Mouse (Mus musculus): ENCODE measurements at regions not wholly inside any gene's neighbourhood (a gene's known extent, or its start where the extent isn't known, plus 50 kb on each side); places are given as distances from the start of the nearest gene placed in this dataset.

DNA sequence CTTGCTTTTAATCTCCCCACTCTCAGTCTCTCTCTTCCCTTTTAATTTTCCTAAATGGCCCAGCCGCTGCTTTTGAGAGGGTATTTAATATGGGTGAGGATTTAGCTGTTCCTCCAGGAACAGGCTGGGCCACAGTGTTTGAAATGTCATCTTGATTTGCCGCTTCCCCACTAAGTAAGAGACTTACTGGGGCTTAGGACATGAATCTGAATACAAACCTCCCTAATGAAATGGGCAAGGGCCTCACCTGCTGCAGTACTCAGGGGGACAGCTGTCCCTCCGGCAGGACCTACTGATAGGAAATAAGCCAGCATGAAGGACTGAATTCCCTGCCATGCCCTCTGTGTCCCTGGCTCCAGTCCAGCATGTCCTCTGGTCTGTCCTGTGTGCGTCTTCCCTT lies 50.6 kb upstream of the Prr23a1 start:
- Histone ChIP-seq H3K27ac (ENCODE audit: low read length) (no peak overlapping the region), H3K4me3 (replicated peaks; ENCODE audit: low read length) (no peak overlapping the region), H3K4me2 (ENCODE audit: low read length) (no peak overlapping the region), H3K36me3 (ENCODE audit: control insufficient read depth, insufficient read depth) (no peaks in the 10 kb centered on the region), H3K27me3 (replicated peaks; ENCODE audit: control insufficient read depth, insufficient read depth, low read length) (no peaks in the 10 kb centered on the region), H3K9ac (replicated peaks; ENCODE audit: low read depth, low read length) (no peak overlapping the region), H3K9me3 (ENCODE audit: control insufficient read depth, low read length) (peaks cover 2% of the 10 kb centered on the region; the same call in 1 of the 2 replicates), H3K4me1 (replicated peaks; ENCODE audit: control insufficient read depth, insufficient read depth, low read length) (no peaks in the 10 kb centered on the region)
- 52% methylated on average over 4 of the region's 4 CpGs for WGBS
- no peak for ATAC-seq

DNA sequence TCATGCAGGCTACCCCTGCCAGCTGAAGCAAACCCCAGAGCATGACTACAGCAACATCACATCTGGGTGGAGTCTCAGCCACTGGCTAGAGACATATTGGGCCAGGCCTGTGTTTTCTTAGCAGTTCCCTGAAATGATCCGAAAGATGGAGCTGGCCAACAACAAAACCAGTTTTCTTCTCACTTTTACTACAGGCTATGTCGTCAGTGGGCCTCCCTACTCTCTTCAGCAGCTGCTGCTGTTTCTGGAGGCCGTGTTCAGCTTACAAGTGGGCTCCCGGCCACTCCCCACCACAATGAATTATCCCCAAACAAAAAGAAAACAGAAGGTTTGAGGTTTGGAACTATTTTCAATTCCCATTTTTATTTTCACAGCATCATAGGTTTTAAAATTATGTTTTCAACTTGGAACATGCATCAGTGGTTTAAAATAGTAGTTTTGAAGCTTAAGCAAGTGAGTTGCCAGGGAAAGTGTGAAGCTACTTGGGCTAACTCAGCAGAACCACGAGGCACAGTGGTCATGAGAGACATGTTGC lies 68.6 kb upstream of the Prr23a1 start:
- H3K27ac ChIP-seq (ENCODE audit: low read length) = no peak overlapping the region
- H3K9ac ChIP-seq (replicated peaks; ENCODE audit: low read depth, low read length) = no peak overlapping the region
- no peak overlapping the region for H3K4me2 ChIP-seq (ENCODE audit: low read length)
- no peaks in the 10 kb centered on the region for H3K4me1 ChIP-seq (replicated peaks; ENCODE audit: control insufficient read depth, insufficient read depth, low read length)
- WGBS = 63% methylated on average over 5 of the region's 5 CpGs
- H3K4me3 ChIP-seq (replicated peaks; ENCODE audit: low read length) = no peak overlapping the region
- no peaks in the 10 kb centered on the region for H3K9me3 ChIP-seq (ENCODE audit: control insufficient read depth, low read length)
- H3K36me3 ChIP-seq (ENCODE audit: control insufficient read depth, insufficient read depth) = no peaks in the 10 kb centered on the region
- H3K27me3 ChIP-seq (replicated peaks; ENCODE audit: control insufficient read depth, insufficient read depth, low read length) = no peaks in the 10 kb centered on the region
- no peak for ATAC-seq

DNA sequence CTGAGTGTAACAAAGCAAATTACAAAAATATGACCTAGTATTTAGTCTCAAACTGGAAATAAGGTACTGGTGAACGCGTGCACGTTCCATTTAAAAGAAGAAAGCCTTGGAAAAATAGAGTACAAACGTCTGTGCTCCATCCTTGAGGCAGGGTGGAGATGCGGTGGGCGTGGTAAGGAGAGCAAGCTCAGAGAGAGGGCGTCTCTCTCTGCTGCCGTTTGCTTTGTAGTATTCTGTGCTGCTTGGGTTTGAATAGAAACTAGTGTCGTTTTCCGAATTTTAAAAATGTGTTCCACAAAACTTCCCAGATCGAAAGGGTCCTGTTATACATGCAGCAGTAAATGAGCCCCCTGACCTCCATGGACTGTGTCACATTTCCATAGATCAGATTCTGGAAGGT lies 69.1 kb upstream of the Prr23a1 start:
- no peak for ATAC-seq
- WGBS = 82% methylated on average over 11 of the region's 11 CpGs

DNA sequence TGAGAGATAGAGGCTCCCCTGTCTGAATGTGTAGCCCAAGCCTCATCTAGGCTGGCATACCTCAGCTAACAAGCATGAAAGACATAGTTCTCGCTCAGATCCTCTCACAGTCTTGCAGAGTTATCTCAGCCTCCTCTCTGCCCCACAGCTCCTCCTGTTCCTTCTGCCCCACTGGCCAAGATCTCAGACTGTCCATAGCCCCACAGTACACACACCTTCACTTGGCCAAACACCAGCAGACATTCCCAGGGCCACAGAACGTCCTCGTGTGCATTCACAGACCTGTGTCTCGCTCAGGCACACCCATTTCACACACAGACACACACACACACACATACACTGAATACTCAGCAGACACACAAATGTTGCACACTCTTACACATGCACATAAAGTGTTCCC lies 87.5 kb upstream of the Prr23a1 start:
- ATAC-seq = no peak
- H3K4me1 ChIP-seq (replicated peaks; ENCODE audit: control insufficient read depth, insufficient read depth, low read length) = no peaks in the 10 kb centered on the region
- no peak overlapping the region for H3K27ac ChIP-seq (ENCODE audit: low read length)
- no peaks in the 10 kb centered on the region for H3K27me3 ChIP-seq (replicated peaks; ENCODE audit: control insufficient read depth, insufficient read depth, low read length)
- no peaks in the 10 kb centered on the region for H3K9me3 ChIP-seq (ENCODE audit: control insufficient read depth, low read length)
- WGBS = 82% methylated on average over 4 of the region's 4 CpGs
- H3K9ac ChIP-seq (replicated peaks; ENCODE audit: low read depth, low read length) = no peak overlapping the region
- H3K4me3 ChIP-seq (replicated peaks; ENCODE audit: low read length) = no peak overlapping the region
- no peaks in the 10 kb centered on the region for H3K36me3 ChIP-seq (ENCODE audit: control insufficient read depth, insufficient read depth)
- H3K4me2 ChIP-seq (ENCODE audit: low read length) = no peak overlapping the region

More for the DNA sequence above, 69.1 kb upstream of the Prr23a1 start:
- H3K36me3 ChIP-seq (ENCODE audit: control insufficient read depth, insufficient read depth) = no peaks in the 10 kb centered on the region
- no peak overlapping the region for H3K4me2 ChIP-seq (ENCODE audit: low read length)
- H3K27ac ChIP-seq (ENCODE audit: low read length) = no peak overlapping the region
- H3K27me3 ChIP-seq (replicated peaks; ENCODE audit: control insufficient read depth, insufficient read depth, low read length) = no peaks in the 10 kb centered on the region
- no peak overlapping the region for H3K4me3 ChIP-seq (replicated peaks; ENCODE audit: low read length)
- no peaks in the 10 kb centered on the region for H3K4me1 ChIP-seq (replicated peaks; ENCODE audit: control insufficient read depth, insufficient read depth, low read length)
- H3K9me3 ChIP-seq (ENCODE audit: control insufficient read depth, low read length) = no peaks in the 10 kb centered on the region
- H3K9ac ChIP-seq (replicated peaks; ENCODE audit: low read depth, low read length) = no peak overlapping the region

DNA sequence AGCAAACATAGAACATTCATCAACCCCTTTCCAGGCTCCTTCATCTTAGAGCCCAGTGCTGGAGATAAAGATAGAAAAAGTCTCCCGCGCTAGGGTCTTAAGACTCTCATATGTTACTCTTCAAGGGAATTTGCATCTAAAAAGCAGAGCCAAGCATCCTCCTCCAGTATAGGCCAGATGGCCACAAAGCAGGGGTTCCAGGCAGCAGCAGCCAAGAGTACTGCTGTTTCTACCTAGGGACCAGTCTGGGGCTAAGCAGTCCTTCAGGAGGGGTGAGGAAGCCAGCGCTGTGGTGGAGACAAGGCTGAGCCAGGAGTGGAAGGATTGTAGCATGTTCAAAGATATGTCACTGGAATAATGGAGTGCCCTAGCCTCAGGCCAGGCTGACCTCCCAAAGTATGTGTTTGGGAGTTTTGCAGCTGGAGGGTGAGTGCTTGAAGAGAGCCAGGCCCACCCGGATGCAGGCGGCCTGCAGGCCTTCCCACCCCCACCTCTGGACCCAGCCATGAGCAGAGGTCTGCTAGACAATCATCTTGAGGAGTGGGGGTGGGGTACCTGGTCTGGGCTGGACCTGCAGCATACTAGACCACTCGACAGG lies 88.8 kb upstream of the Prr23a1 start:
- H3K27me3 ChIP-seq (replicated peaks; ENCODE audit: control insufficient read depth, insufficient read depth, low read length) = no peaks in the 10 kb centered on the region
- no peak for ATAC-seq
- H3K9ac ChIP-seq (replicated peaks; ENCODE audit: low read depth, low read length) = no peak overlapping the region
- no peaks in the 10 kb centered on the region for H3K4me1 ChIP-seq (replicated peaks; ENCODE audit: control insufficient read depth, insufficient read depth, low read length)
- H3K4me2 ChIP-seq (ENCODE audit: low read length) = no peak overlapping the region
- no peak overlapping the region for H3K27ac ChIP-seq (ENCODE audit: low read length)
- WGBS = 76% methylated on average over 6 of the region's 6 CpGs
- no peaks in the 10 kb centered on the region for H3K36me3 ChIP-seq (ENCODE audit: control insufficient read depth, insufficient read depth)
- H3K9me3 ChIP-seq (ENCODE audit: control insufficient read depth, low read length) = no peaks in the 10 kb centered on the region
- H3K4me3 ChIP-seq (replicated peaks; ENCODE audit: low read length) = no peak overlapping the region

DNA sequence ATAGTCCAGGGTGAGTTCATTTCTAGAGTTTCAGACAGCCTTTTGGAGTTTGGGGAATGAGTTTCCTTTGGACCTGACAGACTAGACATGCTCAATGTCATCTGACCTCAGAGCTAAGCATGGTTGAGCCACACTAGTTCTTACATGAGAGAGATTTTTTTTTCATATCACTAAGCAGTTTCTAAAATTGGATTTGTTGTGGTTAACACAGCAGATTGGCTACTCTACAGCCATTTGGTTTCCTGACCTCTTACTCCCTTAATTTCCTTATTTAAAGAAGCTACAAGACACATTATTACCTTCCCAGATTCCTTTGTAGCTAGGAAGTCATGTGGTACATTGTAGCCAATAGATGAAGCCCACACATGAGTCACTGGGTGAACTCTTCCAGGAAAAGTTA lies 98.5 kb upstream of the Prr23a1 start:
- H3K9me3 ChIP-seq (ENCODE audit: control insufficient read depth, low read length) = no peaks in the 10 kb centered on the region
- no peaks in the 10 kb centered on the region for H3K36me3 ChIP-seq (ENCODE audit: control insufficient read depth, insufficient read depth)
- ATAC-seq = no peak

DNA sequence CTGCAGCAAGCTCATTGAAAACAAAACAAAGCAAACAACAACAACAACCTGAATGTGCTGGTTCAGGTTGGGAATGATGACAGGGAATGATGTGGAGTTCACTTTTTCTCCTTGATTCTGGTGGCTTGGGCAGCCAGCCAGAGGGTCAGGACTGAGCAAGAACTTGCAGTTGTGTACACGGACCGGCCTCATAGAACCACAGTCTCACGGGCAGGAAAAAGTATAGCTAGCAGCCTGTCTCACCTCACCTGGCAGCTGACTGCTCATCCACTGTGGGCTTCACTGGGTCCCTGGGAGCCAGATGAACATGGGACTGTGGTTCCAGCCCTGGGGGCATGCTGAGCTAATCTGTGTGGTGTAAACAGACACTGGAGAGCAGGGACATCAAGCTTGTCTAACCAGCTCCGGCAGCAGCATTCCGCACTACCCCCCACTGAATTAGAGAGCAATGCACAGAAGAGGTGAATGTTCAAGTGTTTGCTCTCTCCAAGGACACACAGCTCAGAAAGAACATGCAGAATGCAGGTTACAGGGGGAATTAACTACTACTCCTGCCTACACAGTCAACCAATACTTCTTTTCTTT lies 114.9 kb upstream of the Prr23a1 start:
- H3K27me3 ChIP-seq (replicated peaks; ENCODE audit: control insufficient read depth, insufficient read depth, low read length) = no peaks in the 10 kb centered on the region
- H3K36me3 ChIP-seq (ENCODE audit: control insufficient read depth, insufficient read depth) = no peaks in the 10 kb centered on the region
- no peaks in the 10 kb centered on the region for H3K9me3 ChIP-seq (ENCODE audit: control insufficient read depth, low read length)
- no peak overlapping the region for H3K4me2 ChIP-seq (ENCODE audit: low read length)
- H3K9ac ChIP-seq (replicated peaks; ENCODE audit: low read depth, low read length) = no peak overlapping the region
- ATAC-seq = no peak
- H3K27ac ChIP-seq (ENCODE audit: low read length) = no peak overlapping the region
- no peak overlapping the region for H3K4me3 ChIP-seq (replicated peaks; ENCODE audit: low read length)
- WGBS = 61% methylated on average over 5 of the region's 5 CpGs
- H3K4me1 ChIP-seq (replicated peaks; ENCODE audit: control insufficient read depth, insufficient read depth, low read length) = no peaks in the 10 kb centered on the region

More for the DNA sequence above, 98.5 kb upstream of the Prr23a1 start:
- no peak overlapping the region for H3K4me2 ChIP-seq (ENCODE audit: low read length)
- no peak overlapping the region for H3K4me3 ChIP-seq (replicated peaks; ENCODE audit: low read length)
- no peak overlapping the region for H3K9ac ChIP-seq (replicated peaks; ENCODE audit: low read depth, low read length)
- H3K27ac ChIP-seq (ENCODE audit: low read length) = no peak overlapping the region
- no peaks in the 10 kb centered on the region for H3K27me3 ChIP-seq (replicated peaks; ENCODE audit: control insufficient read depth, insufficient read depth, low read length)
- H3K4me1 ChIP-seq (replicated peaks; ENCODE audit: control insufficient read depth, insufficient read depth, low read length) = no peaks in the 10 kb centered on the region

DNA sequence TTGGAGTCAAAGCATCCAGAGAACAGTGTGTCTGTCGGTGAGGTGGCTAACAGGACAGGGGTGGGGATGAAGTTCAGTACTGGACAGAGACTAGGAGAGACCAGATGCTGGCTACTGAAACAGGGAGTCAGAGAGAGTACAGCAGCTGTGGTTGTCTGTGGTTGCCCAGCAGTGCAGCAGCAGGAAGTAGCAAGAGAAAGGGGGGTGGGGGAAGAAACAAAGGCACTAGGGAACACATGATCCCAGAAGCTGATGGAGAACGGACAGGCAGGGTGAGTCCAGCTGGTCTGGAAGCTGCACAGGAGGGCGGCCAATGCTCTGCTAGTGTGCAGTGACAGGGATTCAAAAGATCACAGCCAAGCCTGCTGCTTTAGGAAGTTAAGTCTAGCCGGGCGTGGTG lies 115.7 kb upstream of the Prr23a1 start:
- Histone ChIP-seq H3K27ac (ENCODE audit: low read length) (no peak overlapping the region), H3K4me2 (ENCODE audit: low read length) (no peak overlapping the region), H3K27me3 (replicated peaks; ENCODE audit: control insufficient read depth, insufficient read depth, low read length) (no peaks in the 10 kb centered on the region), H3K9ac (replicated peaks; ENCODE audit: low read depth, low read length) (no peak overlapping the region), H3K9me3 (ENCODE audit: control insufficient read depth, low read length) (no peaks in the 10 kb centered on the region), H3K36me3 (ENCODE audit: control insufficient read depth, insufficient read depth) (no peaks in the 10 kb centered on the region), H3K4me1 (replicated peaks; ENCODE audit: control insufficient read depth, insufficient read depth, low read length) (no peaks in the 10 kb centered on the region), H3K4me3 (replicated peaks; ENCODE audit: low read length) (no peak overlapping the region)
- ATAC-seq = no peak
- WGBS = 52% methylated on average over 5 of the region's 5 CpGs

DNA sequence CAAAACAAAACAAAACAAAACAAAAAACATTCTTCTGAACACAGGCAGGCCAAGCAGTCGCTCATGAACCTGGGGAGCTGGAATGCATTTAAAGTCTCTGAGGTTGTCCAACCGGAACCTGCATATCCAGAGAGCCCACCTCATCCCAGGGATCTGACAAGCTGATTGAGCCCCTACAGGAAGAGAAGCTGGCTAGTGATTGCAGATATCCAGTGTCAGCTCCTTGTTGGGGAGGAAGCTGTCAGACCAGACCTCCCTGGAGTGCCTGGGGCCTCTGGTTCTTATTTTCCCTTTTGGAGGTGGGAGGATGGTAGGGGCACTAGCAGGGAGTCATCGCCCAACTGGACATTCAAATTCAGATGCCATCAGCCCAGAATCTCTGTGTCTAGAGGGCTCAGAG lies 119.4 kb upstream of the Prr23a1 start:
- no peak overlapping the region for H3K27ac ChIP-seq (ENCODE audit: low read length)
- no peak overlapping the region for H3K4me3 ChIP-seq (replicated peaks; ENCODE audit: low read length)
- H3K27me3 ChIP-seq (replicated peaks; ENCODE audit: control insufficient read depth, insufficient read depth, low read length) = no peaks in the 10 kb centered on the region
- no peaks in the 10 kb centered on the region for H3K4me1 ChIP-seq (replicated peaks; ENCODE audit: control insufficient read depth, insufficient read depth, low read length)
- H3K4me2 ChIP-seq (ENCODE audit: low read length) = no peak overlapping the region
- no peak for ATAC-seq
- 90% methylated on average over 3 of the region's 3 CpGs for WGBS
- no peaks in the 10 kb centered on the region for H3K36me3 ChIP-seq (ENCODE audit: control insufficient read depth, insufficient read depth)
- no peak overlapping the region for H3K9ac ChIP-seq (replicated peaks; ENCODE audit: low read depth, low read length)
- H3K9me3 ChIP-seq (ENCODE audit: control insufficient read depth, low read length) = no peaks in the 10 kb centered on the region

DNA sequence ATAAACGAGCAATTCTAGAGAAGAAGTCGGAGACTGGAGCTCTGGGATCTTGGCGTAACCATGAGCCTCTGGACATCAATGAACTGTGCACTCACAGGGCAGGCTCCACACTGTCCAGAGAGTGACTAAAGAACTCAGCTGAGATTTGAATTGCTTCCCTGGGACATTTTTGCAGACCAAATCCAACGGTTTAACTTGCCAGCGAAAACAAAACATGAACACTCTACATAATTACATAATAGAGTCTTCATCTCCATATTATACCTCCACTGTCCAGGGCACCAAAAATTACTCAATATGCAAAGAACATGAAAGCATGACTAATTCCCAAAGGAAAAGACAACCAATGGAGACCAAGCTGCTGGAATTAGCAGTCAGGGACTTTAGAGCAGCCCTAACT lies 119.9 kb upstream of the Mrps22 start:
- H3K27ac ChIP-seq (ENCODE audit: low read length) = no peak overlapping the region
- WGBS = 87% methylated on average over 5 of the region's 5 CpGs
- H3K4me1 ChIP-seq (replicated peaks; ENCODE audit: control insufficient read depth, insufficient read depth, low read length) = no peaks in the 10 kb centered on the region
- H3K4me3 ChIP-seq (replicated peaks; ENCODE audit: low read length) = no peak overlapping the region
- no peak overlapping the region for H3K9ac ChIP-seq (replicated peaks; ENCODE audit: low read depth, low read length)
- H3K27me3 ChIP-seq (replicated peaks; ENCODE audit: control insufficient read depth, insufficient read depth, low read length) = no peaks in the 10 kb centered on the region
- H3K4me2 ChIP-seq (ENCODE audit: low read length) = no peak overlapping the region
- ATAC-seq = no peak
- H3K9me3 ChIP-seq (ENCODE audit: control insufficient read depth, low read length) = no peaks in the 10 kb centered on the region
- no peaks in the 10 kb centered on the region for H3K36me3 ChIP-seq (ENCODE audit: control insufficient read depth, insufficient read depth)

Measured in forebrain, embryonic 16.5 days (tissue).